Mouse (Mus musculus) testis, adult 2 months (tissue): ENCODE results near the gene Grap2. TPM values are rescaled to one million over a fixed set of nuclear protein-coding genes. Genes with fewer than 3 reads are reported as not detected.
"Not testable (repeated sequence)": the region's sequence is repeated elsewhere in the genome, so short reads cannot be mapped to it uniquely, and the experiment has no call there.

Experiments used
- H3K27ac ChIP-seq: fragments of 200-500 bp; 2 replicates; pipeline ENCODE4 v1.5.1; 2012; ENCODE audit warnings: low read depth, low read length; ENCODE audit not compliant: control insufficient read depth, insufficient read depth
- H3K27me3 ChIP-seq: fragments of 200-500 bp; 2 replicates; pipeline ENCODE4 v1.6.1; 2012; ENCODE audit warnings: mild to moderate bottlenecking, low read length, moderate library complexity; ENCODE audit not compliant: control insufficient read depth, insufficient read depth
- H3K36me3 ChIP-seq: fragments of 200-500 bp; 2 replicates; pipeline ENCODE4 v1.6.1; 2012; ENCODE audit warnings: mild to moderate bottlenecking, low read length; ENCODE audit not compliant: control insufficient read depth, insufficient read depth
- H3K4me1 ChIP-seq: fragments of 200-500 bp; 2 replicates; pipeline ENCODE4 v1.6.1; 2012; ENCODE audit warnings: low read length; ENCODE audit not compliant: control insufficient read depth, insufficient read depth
- H3K4me3 ChIP-seq: fragments of 200-500 bp; 2 replicates; pipeline ENCODE4 v1.5.1; 2012; ENCODE audit warnings: low read depth, mild to moderate bottlenecking, low read length, moderate library complexity, mixed read lengths; ENCODE audit not compliant: control insufficient read depth
- CTCF ChIP-seq: fragments of 200-500 bp; IDR thresholded peaks from 2 replicates; pipeline ENCODE4 v1.5.1; 2012; ENCODE audit warnings: low read depth, mild to moderate bottlenecking, inconsistent platforms, low read length, moderate library complexity; ENCODE audit not compliant: control insufficient read depth, insufficient read depth, insufficient replicate concordance
- POLR2A ChIP-seq: fragments of 200-500 bp; IDR thresholded peaks from 2 replicates; pipeline ENCODE4 v1.6.1; 2012; ENCODE audit warnings: low read depth, mild to moderate bottlenecking, inconsistent platforms, low read length, moderate library complexity; ENCODE audit not compliant: control insufficient read depth
- polyA plus RNA-seq: library from polyadenylated mRNA; depleted of rRNA; stranded (reverse); fragments of >200 nt; gene quantifications from 2 replicates; pipeline ENCODE4 v1.2.3, GENCODE M21; 2012

Gene Grap2
- polyA plus RNA-seq, 1 experiment, result 1.9 TPM

- Histone ChIP-seq H3K27me3 (no peaks in the 10 kb centered on the region), H3K27ac (no peak overlapping the region), H3K4me1 (no peaks in the 10 kb centered on the region), H3K4me3 (no peak overlapping the region), H3K36me3 (no peaks in the 10 kb centered on the region)
- TF ChIP-seq CTCF (no peak), POLR2A (no peak)
Measured at GRCm38 (mm10) chr15:80576415-80576994, 4.1 kb downstream of the Grap2 start.

DNA sequence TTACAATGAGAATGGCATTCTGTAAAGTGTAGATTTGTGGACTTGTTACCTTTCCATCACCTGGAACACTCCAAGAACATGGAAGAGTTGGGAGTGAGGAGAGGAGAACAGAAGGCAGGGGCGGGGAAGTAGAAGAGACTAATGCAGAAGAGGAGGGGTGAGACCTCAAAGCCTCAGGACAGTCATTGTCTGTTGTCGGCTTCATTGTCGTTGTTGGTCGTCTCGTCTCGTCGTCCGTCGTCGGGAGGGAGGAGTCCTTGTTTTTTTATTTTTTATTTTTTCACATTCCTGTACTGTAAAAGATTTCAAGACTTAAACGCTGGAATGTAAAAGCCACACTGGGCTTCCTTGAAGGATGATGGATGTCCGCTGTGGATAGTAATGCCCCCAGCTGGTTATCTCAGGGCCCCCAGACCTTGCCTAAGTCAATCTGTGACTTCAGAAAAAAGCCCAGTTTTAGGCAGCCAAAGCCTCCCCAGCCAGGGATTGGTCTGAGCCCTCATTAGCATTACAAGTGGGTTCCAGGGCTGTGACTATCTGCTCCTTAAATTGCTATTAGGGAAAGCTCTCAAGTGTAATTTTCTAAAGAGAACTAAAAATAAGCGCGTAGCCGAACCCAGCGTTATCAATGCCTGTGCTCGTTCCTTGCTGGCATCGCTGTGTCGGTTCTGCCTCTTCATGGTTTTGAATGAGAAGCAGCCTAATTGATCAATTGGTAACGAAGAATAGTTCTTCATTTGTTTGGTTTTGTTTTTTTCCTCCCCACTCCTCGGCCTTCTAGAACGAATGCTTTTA lies 5.0 kb downstream of the Grap2 start:
- no peaks in the 10 kb centered on the region for H3K36me3 ChIP-seq
- H3K27ac ChIP-seq, result no peak overlapping the region
- no peak overlapping the region for H3K4me3 ChIP-seq
- H3K27me3 ChIP-seq, result no peaks in the 10 kb centered on the region
- H3K4me1 ChIP-seq, result no peaks in the 10 kb centered on the region
- TF ChIP-seq POLR2A (no peak), CTCF (no peak)

DNA sequence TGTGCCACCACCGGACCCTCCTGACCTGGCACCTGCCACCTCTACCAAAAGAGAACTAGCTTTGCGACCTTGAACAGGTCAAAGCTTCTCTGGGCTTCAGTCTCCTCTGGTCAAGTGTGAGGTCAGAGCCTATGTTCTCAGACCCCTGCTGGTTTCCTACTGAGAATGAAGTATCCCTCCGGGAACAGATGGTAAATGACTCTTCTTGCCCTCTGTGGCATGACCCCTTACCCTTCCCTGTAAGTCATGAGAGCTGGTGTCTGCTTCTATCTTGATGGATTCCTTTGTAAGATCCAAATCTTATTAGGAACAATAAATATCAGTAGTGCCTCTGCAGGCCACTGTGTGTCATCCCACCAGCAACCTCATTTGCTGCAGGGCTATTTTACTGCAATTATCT lies 6.7 kb downstream of the Grap2 start:
- no peaks in the 10 kb centered on the region for H3K36me3 ChIP-seq
- no peak overlapping the region for H3K4me3 ChIP-seq
- no peak overlapping the region for H3K27ac ChIP-seq
- H3K27me3 ChIP-seq, result no peaks in the 10 kb centered on the region
- H3K4me1 ChIP-seq, result no peaks in the 10 kb centered on the region
- TF ChIP-seq POLR2A (no peak), CTCF (no peak)

- not testable (repeated sequence) for H3K4me1 ChIP-seq, H3K36me3 ChIP-seq, H3K27ac ChIP-seq, H3K4me3 ChIP-seq, H3K27me3 ChIP-seq
Measured at GRCm38 (mm10) chr15:80580585-80580984, 8.2 kb downstream of the Grap2 start.

DNA sequence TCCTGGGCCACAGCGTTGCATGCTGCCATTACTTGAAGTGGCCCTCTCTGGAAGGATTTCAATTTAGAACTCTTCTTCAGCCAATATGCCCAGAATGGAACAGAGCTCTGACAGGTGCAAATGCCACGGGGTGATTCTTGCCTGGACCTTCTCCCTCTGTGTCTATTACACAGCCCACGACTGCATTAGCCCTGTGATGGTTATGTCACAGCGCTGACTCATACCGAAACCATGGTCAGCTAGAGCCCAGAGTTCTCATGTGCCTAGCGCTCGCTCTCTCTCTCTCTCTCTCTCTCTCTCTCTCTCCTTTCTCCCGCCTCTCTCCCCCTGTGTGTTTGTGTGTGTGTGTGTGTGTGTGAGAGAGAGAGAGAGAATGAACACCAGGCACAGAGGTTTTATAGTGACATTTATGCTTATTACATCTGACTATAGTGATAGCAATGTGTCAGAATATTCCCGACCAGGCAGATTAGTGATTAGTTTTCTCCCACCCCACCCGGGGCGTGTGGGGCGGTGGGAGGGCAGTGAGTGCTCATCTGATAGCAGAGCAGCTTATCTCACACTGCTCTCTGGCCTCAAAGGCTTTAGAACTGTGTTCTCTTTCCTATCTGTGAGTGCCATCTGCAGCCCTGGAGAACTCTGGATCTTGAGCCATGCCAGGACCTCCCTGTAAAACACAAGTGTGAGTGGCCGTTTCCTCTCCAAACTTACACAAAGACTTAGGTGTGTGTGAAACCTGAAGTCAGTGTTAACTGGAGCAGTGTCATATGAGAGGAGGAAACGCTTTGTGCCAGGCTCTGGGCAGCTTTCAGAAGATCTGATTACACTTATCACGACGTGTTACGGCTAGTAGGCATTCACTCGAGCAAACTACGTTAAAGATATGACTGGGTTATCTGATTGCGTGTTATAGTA lies 10.4 kb downstream of the Grap2 start:
- Histone ChIP-seq H3K4me1 (peaks cover 2% of the 10 kb centered on the region), H3K27me3 (no peaks in the 10 kb centered on the region), H3K27ac (no peak overlapping the region), H3K36me3 (no peaks in the 10 kb centered on the region), H3K4me3 (no peak overlapping the region)
- no peak for TF ChIP-seq CTCF
- no peak for TF ChIP-seq POLR2A

DNA sequence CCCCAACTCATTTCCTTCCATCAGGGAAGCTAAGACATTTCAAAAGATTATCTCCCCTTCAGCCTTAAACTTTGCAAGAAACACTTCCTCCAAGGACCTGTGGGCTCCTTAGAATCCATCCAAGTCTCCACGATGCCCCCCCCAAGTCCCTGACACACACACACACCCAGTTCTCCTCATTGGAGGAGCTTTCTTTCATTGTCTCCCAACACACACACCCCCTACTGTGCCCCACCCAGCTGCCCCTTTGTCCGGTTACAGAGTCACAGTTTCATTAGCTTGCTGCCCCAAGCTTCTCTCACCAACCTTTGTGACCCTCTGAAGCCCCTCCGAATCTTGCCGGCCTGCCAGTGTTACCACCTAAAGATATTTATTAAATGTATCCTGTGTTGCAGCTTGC lies 13.9 kb downstream of the Grap2 start:
- no peak overlapping the region for H3K27ac ChIP-seq
- peaks cover 2% of the 10 kb centered on the region for H3K4me1 ChIP-seq
- H3K27me3 ChIP-seq, result no peaks in the 10 kb centered on the region
- no peaks in the 10 kb centered on the region for H3K36me3 ChIP-seq
- no peak for TF ChIP-seq CTCF
- TF ChIP-seq POLR2A, result no peak
- no peak overlapping the region for H3K4me3 ChIP-seq

GRCm38 (mm10) chr15:80590641-80591040 lies 18.2 kb downstream of the Grap2 start:
- no peak overlapping the region for H3K4me3 ChIP-seq
- H3K27me3 ChIP-seq, result no peaks in the 10 kb centered on the region
- H3K4me1 ChIP-seq, result peaks cover 2% of the 10 kb centered on the region
- TF ChIP-seq POLR2A (no peak), CTCF (no peak)
- no peaks in the 10 kb centered on the region for H3K36me3 ChIP-seq
- no peak overlapping the region for H3K27ac ChIP-seq
